Comparison of ENCODE assay signal across 8 mouse cellular contexts in the genomic region with DNA sequence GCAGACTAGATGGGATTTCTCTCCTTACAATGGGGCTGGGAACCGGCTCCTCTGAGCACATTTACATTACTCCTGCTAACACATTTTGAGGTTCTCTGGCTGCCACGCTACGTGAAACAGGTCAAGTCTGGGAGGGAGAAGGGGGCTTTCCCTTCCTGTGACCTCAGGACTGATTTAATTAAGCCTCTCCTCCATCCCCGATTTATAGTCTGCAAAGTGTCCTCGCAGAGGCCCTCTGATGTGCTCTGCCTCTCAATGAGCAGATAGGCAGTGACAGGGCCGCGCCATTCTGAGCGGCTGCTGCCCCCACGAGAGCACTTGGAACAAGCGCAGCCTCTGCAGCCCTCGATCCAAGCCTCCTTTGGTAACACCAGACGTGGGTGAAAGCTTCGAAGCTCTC.
DNase-seq lines count a peak whose midpoint lies in the region; ATAC-seq and TF ChIP-seq lines count a peak whose summit lies in the region.

No protein-coding gene starts in this region.

- no peak overlapping the region for H3K4me3 ChIP-seq in embryonic fibroblast, embryonic 13.5 days (ENCODE audit: insufficient read depth, low read length)
- H3K4me3 ChIP-seq in heart, embryonic 12.5 days: no peak overlapping the region
- H3K4me3 ChIP-seq in kidney, postnatal 0 days (replicated peaks; ENCODE audit: low read depth, low read length): no peak overlapping the region
- no peak overlapping the region for H3K4me3 ChIP-seq in stomach, embryonic 15.5 days (replicated peaks)

- WGBS in heart, embryonic 12.5 days: 10% methylated on average over 13 of the region's 13 CpGs
- 3% methylated on average over 13 of the region's 13 CpGs for WGBS in kidney, postnatal 0 days
- 8% methylated on average over 13 of the region's 13 CpGs for WGBS in stomach, embryonic 15.5 days

- DNase-seq in 3T3-L1 (ENCODE audit: low read depth, low spot score) (peak; percentile 72), liver (peak; percentile 62)
- peak; percentile 54 to 64 for DNase-seq in adrenal gland, postnatal 4 days (ENCODE audit: low spot score in 2 of 2)
- DNase-seq in kidney, postnatal 0 days (ENCODE audit: low spot score): peak; percentile 90
- peak; percentile 27 to 47 for DNase-seq in natural killer cell, adult 2 months (ENCODE audit: low spot score in 2 of 2)

- no peaks in the 10 kb centered on the region for H3K4me1 ChIP-seq in embryonic fibroblast, embryonic 13.5 days (ENCODE audit: control insufficient read depth, insufficient read depth, low read length)
- H3K4me1 ChIP-seq in heart, embryonic 12.5 days (replicated peaks): no peaks in the 10 kb centered on the region; the same call in 1 of the 2 replicates
- no peaks in the 10 kb centered on the region for H3K4me1 ChIP-seq in kidney, postnatal 0 days (replicated peaks; ENCODE audit: insufficient read depth, low read length)
- peaks cover 3% of the 10 kb centered on the region; the same call in 1 of the 2 replicates for H3K4me1 ChIP-seq in stomach, embryonic 15.5 days

- no peak overlapping the region for H3K9ac ChIP-seq in heart, embryonic 12.5 days
- H3K9ac ChIP-seq in kidney, postnatal 0 days (ENCODE audit: low read depth, low read length): no peak overlapping the region
- H3K9ac ChIP-seq in stomach, embryonic 15.5 days: no peak overlapping the region

- peaks cover 5% of the 10 kb centered on the region; the same call in 1 of the 2 replicates for H3K27me3 ChIP-seq in heart, embryonic 12.5 days (replicated peaks)
- no peaks in the 10 kb centered on the region for H3K27me3 ChIP-seq in kidney, postnatal 0 days (ENCODE audit: insufficient read depth, low read length)
- no peaks in the 10 kb centered on the region for H3K27me3 ChIP-seq in stomach, embryonic 15.5 days (replicated peaks)

- no peak for TF ChIP-seq POLR2A in embryonic fibroblast, embryonic 13.5 days (IDR thresholded peaks at IDR 0.05; ENCODE audit: low read depth, low read length)

- no peak overlapping the region for H3K27ac ChIP-seq in embryonic fibroblast, embryonic 13.5 days (ENCODE audit: insufficient read depth, low read length)
- H3K27ac ChIP-seq in heart, embryonic 12.5 days (ENCODE audit: poor library complexity, severe bottlenecking): no peak overlapping the region
- H3K27ac ChIP-seq in kidney, postnatal 0 days: no peak overlapping the region
- no peak overlapping the region for H3K27ac ChIP-seq in stomach, embryonic 15.5 days

- H3K4me2 ChIP-seq in heart, embryonic 12.5 days: peak overlapping the region; percentile 46
- H3K4me2 ChIP-seq in kidney, postnatal 0 days (ENCODE audit: low read length): no peak overlapping the region
- no peak overlapping the region for H3K4me2 ChIP-seq in stomach, embryonic 15.5 days

- H3K36me3 ChIP-seq in heart, embryonic 12.5 days: no peaks in the 10 kb centered on the region
- H3K36me3 ChIP-seq in kidney, postnatal 0 days (ENCODE audit: insufficient read depth, low read length): no peaks in the 10 kb centered on the region
- H3K36me3 ChIP-seq in stomach, embryonic 15.5 days: no peaks in the 10 kb centered on the region

- no peak for ATAC-seq in heart, embryonic 12.5 days (ENCODE audit: insufficient number of reproducible peaks, low FRiP score)
- peak; percentile 79; the same call in 1 of the 2 replicates for ATAC-seq in kidney, postnatal 0 days (replicated peaks; ENCODE audit: low FRiP score, low read depth)
- ATAC-seq in stomach, embryonic 15.5 days (ENCODE audit: insufficient read depth, low FRiP score, low read depth): peak; percentile 76; the same call in 1 of the 2 replicates

- no peaks in the 10 kb centered on the region for H3K9me3 ChIP-seq in heart, embryonic 12.5 days (replicated peaks)
- no peaks in the 10 kb centered on the region for H3K9me3 ChIP-seq in kidney, postnatal 0 days (replicated peaks; ENCODE audit: low read length)
- no peaks in the 10 kb centered on the region for H3K9me3 ChIP-seq in stomach, embryonic 15.5 days

- peak; percentile 74 for TF ChIP-seq CTCF in embryonic fibroblast, embryonic 13.5 days (IDR thresholded peaks at IDR 0.05; ENCODE audit: borderline replicate concordance, insufficient read depth, low read length)
- TF ChIP-seq CTCF in kidney, postnatal 0 days (IDR thresholded peaks at IDR 0.05; ENCODE audit: low read depth): peak; percentile 86

Comparison
In these comparisons a context has a peak if more than half of its experiments do, and no peak if none do; other contexts are left out.
1. DNase-seq: peak in every context shown above with its lines; median percentile 90 in kidney, postnatal 0 days; 72 in 3T3-L1; 62 in liver; 59 in adrenal gland, postnatal 4 days; 37 in natural killer cell, adult 2 months.